Mouse (Mus musculus): ENCODE data around the gene Clic3. TPM values are rescaled to one million over a fixed set of nuclear protein-coding genes. Genes with fewer than 3 reads are reported as not detected.

Gene Clic3
- polyA plus RNA-seq, 1 experiment from 2014 or later = 4.3 TPM

- peaks cover 13% of the 10 kb centered on the region for H3K4me1 ChIP-seq (replicated peaks)
- ATAC-seq (ENCODE audit: low FRiP score, low read depth) = no peak
- no peaks in the 10 kb centered on the region for H3K27me3 ChIP-seq
- H3K9ac ChIP-seq = no peak within 1 kb of the TSS
- no peaks in the 10 kb centered on the region for H3K36me3 ChIP-seq
- H3K4me2 ChIP-seq = no peak within 1 kb of the TSS
- H3K27ac ChIP-seq (replicated peaks) = peak within 1 kb of the TSS; percentile 46
- WGBS = 57% methylated on average over 6 of the region's 6 CpGs
- no peak within 1 kb of the TSS for H3K4me3 ChIP-seq
- no peaks in the 10 kb centered on the region for H3K9me3 ChIP-seq
These were observed 13.3 kb downstream of the Clic3 start, which contains the start of gene Ptgds for GRCm38 (mm10) chr2:25469969-25470368. Ptgds (minus strand) TSS chr2:25470046.

DNA sequence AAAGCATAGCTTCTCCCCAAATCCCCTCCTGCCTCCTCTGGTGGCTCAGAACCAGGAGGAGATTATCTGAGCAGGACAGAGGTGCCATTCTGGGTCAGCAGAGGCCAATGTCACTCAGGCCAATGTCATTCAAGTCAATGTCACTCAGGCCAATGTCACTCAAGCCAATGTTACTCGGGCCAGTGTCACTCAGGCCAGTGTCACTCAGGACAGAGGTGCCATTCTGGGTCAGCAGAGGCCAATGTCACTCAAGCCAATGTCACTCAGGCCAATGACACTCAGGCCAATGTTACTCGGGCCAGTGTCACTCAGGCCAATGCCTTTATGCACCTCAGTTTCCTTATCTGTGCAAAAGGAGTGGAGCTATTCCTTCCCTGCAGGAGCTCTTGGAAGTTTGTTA is 15.9 kb downstream of the Clic3 start:
- no peak overlapping the region for H3K27ac ChIP-seq (replicated peaks)
- no peak overlapping the region for H3K4me3 ChIP-seq
- WGBS = 81% methylated on average over 2 of the region's 2 CpGs
- H3K9ac ChIP-seq = no peak overlapping the region
- no peaks in the 10 kb centered on the region for H3K27me3 ChIP-seq
- no peak overlapping the region for H3K4me2 ChIP-seq
- H3K36me3 ChIP-seq = no peaks in the 10 kb centered on the region
- H3K9me3 ChIP-seq = no peaks in the 10 kb centered on the region
- H3K4me1 ChIP-seq (replicated peaks) = peaks cover 13% of the 10 kb centered on the region
- no peak for ATAC-seq (ENCODE audit: low FRiP score, low read depth)

DNA sequence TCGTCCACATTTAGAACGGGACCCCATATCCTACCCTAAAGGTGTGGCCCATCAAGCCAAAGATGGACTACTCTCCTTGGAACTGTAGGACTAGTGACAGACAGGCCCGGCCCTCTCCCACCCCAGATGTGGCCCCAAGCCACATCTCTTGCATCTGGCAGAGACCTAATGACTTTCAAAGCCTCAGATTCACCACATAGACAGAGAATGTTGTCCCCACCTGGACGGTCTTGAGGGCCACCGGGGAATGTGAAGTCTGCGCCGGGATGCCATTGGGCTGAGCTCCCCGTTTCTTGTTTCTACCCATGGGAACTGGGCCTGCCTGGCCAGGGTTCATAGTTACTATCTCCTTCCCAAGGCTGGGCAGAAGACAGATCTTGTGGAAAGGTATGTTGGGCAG is 20.9 kb downstream of the Clic3 start:
- Histone ChIP-seq H3K27me3 (no peaks in the 10 kb centered on the region), H3K36me3 (no peaks in the 10 kb centered on the region), H3K4me2 (no peak overlapping the region), H3K27ac (replicated peaks) (no peak overlapping the region), H3K4me1 (replicated peaks) (no peaks in the 10 kb centered on the region), H3K9me3 (no peaks in the 10 kb centered on the region), H3K9ac (no peak overlapping the region), H3K4me3 (no peak overlapping the region)
- ATAC-seq (ENCODE audit: low FRiP score, low read depth) = no peak
- 92% methylated on average over 8 of the region's 8 CpGs for WGBS

GRCm38 (mm10) chr2:25477967-25478675 is 21.5 kb downstream of the Clic3 start:
- Histone ChIP-seq H3K4me2 (no peak overlapping the region), H3K27ac (replicated peaks) (no peak overlapping the region), H3K27me3 (no peaks in the 10 kb centered on the region), H3K36me3 (no peaks in the 10 kb centered on the region), H3K9ac (no peak overlapping the region), H3K4me1 (replicated peaks) (no peaks in the 10 kb centered on the region), H3K9me3 (no peaks in the 10 kb centered on the region), H3K4me3 (no peak overlapping the region)
- no peak for ATAC-seq (ENCODE audit: low FRiP score, low read depth)
- 94% methylated on average over 3 of the region's 3 CpGs for WGBS

DNA sequence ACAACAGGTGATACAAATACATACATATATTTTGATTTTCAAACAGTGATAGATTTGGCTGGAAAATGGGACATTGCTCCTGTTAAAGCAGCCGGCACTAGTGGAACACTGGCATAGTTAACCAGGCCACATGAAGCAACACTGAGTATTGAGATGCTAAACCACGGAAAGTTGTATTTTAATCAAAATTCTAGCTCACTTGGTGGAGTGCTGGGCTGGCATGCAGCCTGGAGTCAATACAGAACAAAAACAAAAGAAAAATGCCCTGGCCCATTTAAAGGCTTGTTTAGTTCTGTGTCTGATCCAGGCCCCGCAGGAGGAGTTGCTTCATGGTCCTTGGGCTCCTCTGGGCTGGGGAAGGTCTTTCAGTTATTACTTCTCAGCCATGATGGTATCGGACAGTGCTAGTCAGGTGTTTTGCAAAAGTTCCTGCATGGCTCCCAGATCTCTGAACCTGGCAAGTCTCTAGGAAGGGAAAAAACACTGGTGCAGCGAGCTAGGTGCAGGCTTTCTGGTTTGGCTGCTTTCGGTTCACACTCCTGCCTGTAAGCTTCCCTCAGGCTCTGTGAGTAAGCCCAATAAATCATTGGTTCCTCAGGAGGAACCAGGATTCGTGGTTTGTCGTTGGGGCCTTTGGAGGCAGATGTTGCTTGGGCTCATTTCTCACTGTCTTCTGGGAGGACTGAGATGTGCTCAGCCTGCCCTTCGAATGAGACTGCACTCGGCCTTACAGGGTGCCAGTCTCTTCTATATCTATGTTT is 23.1 kb downstream of the Clic3 start:
- WGBS = 70% methylated on average over 10 of the region's 10 CpGs
- Histone ChIP-seq H3K27ac (replicated peaks) (no peak overlapping the region), H3K4me1 (replicated peaks) (no peaks in the 10 kb centered on the region), H3K9me3 (no peaks in the 10 kb centered on the region), H3K4me2 (no peak overlapping the region), H3K4me3 (no peak overlapping the region), H3K27me3 (no peaks in the 10 kb centered on the region), H3K9ac (no peak overlapping the region), H3K36me3 (no peaks in the 10 kb centered on the region)
- no peak for ATAC-seq (ENCODE audit: low FRiP score, low read depth)

- Histone ChIP-seq H3K9me3 (no peaks in the 10 kb centered on the region), H3K36me3 (no peaks in the 10 kb centered on the region), H3K27me3 (no peaks in the 10 kb centered on the region), H3K4me2 (no peak overlapping the region), H3K4me1 (replicated peaks) (no peaks in the 10 kb centered on the region), H3K27ac (replicated peaks) (no peak overlapping the region), H3K4me3 (no peak overlapping the region), H3K9ac (no peak overlapping the region)
- 89% methylated on average over 1 of the region's 1 CpGs for WGBS
- ATAC-seq (ENCODE audit: low FRiP score, low read depth) = no peak
These were observed 23.9 kb downstream of the Clic3 start for GRCm38 (mm10) chr2:25480541-25480940.

GRCm38 (mm10) chr2:25482969-25483368 is 26.3 kb downstream of the Clic3 start:
- H3K36me3 ChIP-seq = no peaks in the 10 kb centered on the region
- H3K9ac ChIP-seq = no peak overlapping the region
- H3K27me3 ChIP-seq = no peaks in the 10 kb centered on the region
- 25% methylated on average over 7 of the region's 7 CpGs for WGBS
- no peak overlapping the region for H3K4me2 ChIP-seq
- no peak for ATAC-seq (ENCODE audit: low FRiP score, low read depth)
- H3K9me3 ChIP-seq = no peaks in the 10 kb centered on the region
- H3K4me3 ChIP-seq = no peak overlapping the region
- H3K4me1 ChIP-seq (replicated peaks) = no peaks in the 10 kb centered on the region
- no peak overlapping the region for H3K27ac ChIP-seq (replicated peaks)

GRCm38 (mm10) chr2:25484901-25485647 is 28.4 kb downstream of the Clic3 start:
- H3K4me2 ChIP-seq = no peak overlapping the region
- WGBS = 74% methylated on average over 11 of the region's 11 CpGs
- H3K9me3 ChIP-seq = no peaks in the 10 kb centered on the region
- no peak overlapping the region for H3K27ac ChIP-seq (replicated peaks)
- H3K4me3 ChIP-seq = no peak overlapping the region
- H3K36me3 ChIP-seq = no peaks in the 10 kb centered on the region
- no peaks in the 10 kb centered on the region for H3K27me3 ChIP-seq
- H3K9ac ChIP-seq = no peak overlapping the region
- ATAC-seq (ENCODE audit: low FRiP score, low read depth) = no peak
- H3K4me1 ChIP-seq (replicated peaks) = no peaks in the 10 kb centered on the region

DNA sequence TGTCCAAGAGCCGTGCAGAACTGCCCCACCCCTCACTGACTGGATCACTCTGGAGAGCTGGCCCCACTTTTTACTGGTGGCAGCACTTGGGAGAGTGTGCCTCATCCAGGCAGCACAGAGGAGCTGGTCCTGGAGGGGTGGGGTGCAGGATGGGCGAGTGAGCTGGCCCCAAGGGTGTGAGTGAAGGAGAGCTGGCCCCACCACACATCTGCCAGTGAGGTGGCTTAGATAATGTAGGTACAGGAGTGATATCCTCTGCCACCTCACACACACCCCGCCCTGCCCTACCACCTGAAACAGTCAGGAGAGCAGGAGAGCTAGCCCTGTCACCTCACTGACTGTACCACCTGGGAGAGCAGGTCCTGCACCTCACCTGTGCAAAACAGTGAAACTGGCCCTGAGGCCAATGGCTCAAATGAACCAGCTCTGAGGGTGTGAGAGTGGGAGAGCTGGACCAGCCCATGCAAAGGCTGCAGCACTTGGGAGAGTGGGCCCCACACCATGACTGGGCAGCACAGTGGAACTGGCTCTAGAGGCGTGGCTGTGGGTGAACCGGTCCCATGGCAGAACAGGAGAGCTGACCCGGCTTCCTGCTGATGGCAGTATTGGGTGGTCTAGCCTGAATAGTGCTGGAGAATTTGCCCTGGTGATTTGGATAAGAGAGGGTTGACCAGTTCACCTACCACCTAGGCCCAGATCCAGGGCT is 31.5 kb downstream of the Clic3 start:
- Histone ChIP-seq H3K9me3 (no peaks in the 10 kb centered on the region), H3K9ac (no peak overlapping the region), H3K27me3 (no peaks in the 10 kb centered on the region), H3K36me3 (no peaks in the 10 kb centered on the region), H3K4me1 (replicated peaks) (no peaks in the 10 kb centered on the region), H3K27ac (replicated peaks) (no peak overlapping the region), H3K4me2 (no peak overlapping the region), H3K4me3 (no peak overlapping the region)
- WGBS = 76% methylated on average over 6 of the region's 6 CpGs
- ATAC-seq (ENCODE audit: low FRiP score, low read depth) = no peak

DNA sequence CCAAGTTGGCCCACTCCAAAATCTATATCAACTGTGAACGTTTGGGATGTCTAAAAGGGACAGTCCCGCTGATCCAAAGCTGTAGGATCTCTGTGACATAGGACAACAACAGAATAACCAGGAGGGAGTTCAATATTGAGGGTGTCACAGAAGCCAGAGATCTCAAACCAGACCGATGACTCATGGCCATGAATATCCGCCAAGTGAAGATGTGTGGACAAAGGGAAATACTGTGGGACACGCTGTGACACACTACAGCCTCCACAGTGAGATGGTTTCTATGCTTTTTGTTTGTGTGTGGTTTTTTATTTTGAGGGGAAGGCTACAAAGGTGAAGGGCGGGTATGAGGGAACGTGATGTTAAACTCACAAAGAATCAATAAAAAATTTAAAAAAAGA is 32.0 kb downstream of the Clic3 start:
- 82% methylated on average over 7 of the region's 7 CpGs for WGBS
- Histone ChIP-seq H3K4me3 (no peak overlapping the region), H3K27me3 (no peaks in the 10 kb centered on the region), H3K36me3 (no peaks in the 10 kb centered on the region), H3K9ac (no peak overlapping the region), H3K4me1 (replicated peaks) (no peaks in the 10 kb centered on the region), H3K9me3 (no peaks in the 10 kb centered on the region), H3K4me2 (no peak overlapping the region), H3K27ac (replicated peaks) (no peak overlapping the region)
- no peak for ATAC-seq (ENCODE audit: low FRiP score, low read depth)

GRCm38 (mm10) chr2:25492988-25493387 is 36.4 kb downstream of the Clic3 start:
- Histone ChIP-seq H3K36me3 (no peaks in the 10 kb centered on the region), H3K9me3 (no peaks in the 10 kb centered on the region), H3K9ac (no peak overlapping the region), H3K4me1 (replicated peaks) (no peaks in the 10 kb centered on the region), H3K4me2 (no peak overlapping the region), H3K27me3 (no peaks in the 10 kb centered on the region), H3K4me3 (no peak overlapping the region), H3K27ac (replicated peaks) (no peak overlapping the region)
- WGBS = 86% methylated on average over 5 of the region's 5 CpGs
- ATAC-seq (ENCODE audit: low FRiP score, low read depth) = no peak
